Mouse (Mus musculus) limb, embryonic 15.5 days (tissue): ENCODE measurements around the gene Cdh3. TPM values are rescaled to one million over a fixed set of nuclear protein-coding genes. Genes with fewer than 3 reads are reported as not detected.

ENCODE experiments used
- ATAC-seq: fragments of 200-750 bp; cut with Nextera tagmentation; 2 replicates; pipeline ENCODE4 v1.8.0; 2017; ENCODE audit warnings: low read depth, moderate TSS enrichment; ENCODE audit not compliant: insufficient number of reproducible peaks, low FRiP score, low TSS enrichment
- H3K27ac ChIP-seq: fragments of 300-500 bp; sonication (generic); 2 replicates; pipeline ENCODE4 v1.5.1; 2015; ENCODE audit warnings: moderate library complexity, mild to moderate bottlenecking, inconsistent platforms
- H3K27me3 ChIP-seq: fragments of 300-500 bp; sonication (generic); 2 replicates; pipeline ENCODE4 v1.6.1; 2015; ENCODE audit warnings: inconsistent platforms
- H3K36me3 ChIP-seq: fragments of 300-500 bp; sonication (generic); 2 replicates; pipeline ENCODE4 v1.6.1; 2015; ENCODE audit warnings: inconsistent platforms
- H3K4me1 ChIP-seq: fragments of 300-500 bp; sonication (generic); 2 replicates; pipeline ENCODE4 v1.6.1; 2015; ENCODE audit warnings: inconsistent platforms
- H3K4me2 ChIP-seq: fragments of 300-500 bp; sonication (generic); 2 replicates; pipeline ENCODE4 v1.6.1; 2015; ENCODE audit warnings: mild to moderate bottlenecking, inconsistent platforms
- H3K4me3 ChIP-seq: fragments of 300-500 bp; sonication (generic); 2 replicates; pipeline ENCODE4 v1.5.1; 2015; ENCODE audit warnings: mild to moderate bottlenecking, inconsistent platforms
- H3K9ac ChIP-seq: fragments of 300-500 bp; sonication (generic); 2 replicates; pipeline ENCODE4 v1.6.1; 2015; ENCODE audit warnings: inconsistent platforms
- H3K9me3 ChIP-seq: fragments of 300-500 bp; sonication (generic); 2 replicates; pipeline ENCODE4 v1.6.1; 2016; ENCODE audit warnings: inconsistent platforms
- WGBS: fragments of 180-500 bp; shearing (Covaris S2); methylation state at CpG from one replicate; pipeline ENCODE4 v1.1.7; 2015; 5-methylcytosine and 5-hydroxymethylcytosine counted together
- polyA plus RNA-seq: library from polyadenylated mRNA; unstranded; fragments of >200 nt; fragmentation: Nextera tagmentation; extraction: Ambion mirVana; gene quantifications from 2 replicates; pipeline ENCODE4 v1.2.1, GENCODE M21; 2015

The Cdh3 gene
- polyA plus RNA-seq, 1 experiment from 2014 or later, result 33.3 TPM

DNA sequence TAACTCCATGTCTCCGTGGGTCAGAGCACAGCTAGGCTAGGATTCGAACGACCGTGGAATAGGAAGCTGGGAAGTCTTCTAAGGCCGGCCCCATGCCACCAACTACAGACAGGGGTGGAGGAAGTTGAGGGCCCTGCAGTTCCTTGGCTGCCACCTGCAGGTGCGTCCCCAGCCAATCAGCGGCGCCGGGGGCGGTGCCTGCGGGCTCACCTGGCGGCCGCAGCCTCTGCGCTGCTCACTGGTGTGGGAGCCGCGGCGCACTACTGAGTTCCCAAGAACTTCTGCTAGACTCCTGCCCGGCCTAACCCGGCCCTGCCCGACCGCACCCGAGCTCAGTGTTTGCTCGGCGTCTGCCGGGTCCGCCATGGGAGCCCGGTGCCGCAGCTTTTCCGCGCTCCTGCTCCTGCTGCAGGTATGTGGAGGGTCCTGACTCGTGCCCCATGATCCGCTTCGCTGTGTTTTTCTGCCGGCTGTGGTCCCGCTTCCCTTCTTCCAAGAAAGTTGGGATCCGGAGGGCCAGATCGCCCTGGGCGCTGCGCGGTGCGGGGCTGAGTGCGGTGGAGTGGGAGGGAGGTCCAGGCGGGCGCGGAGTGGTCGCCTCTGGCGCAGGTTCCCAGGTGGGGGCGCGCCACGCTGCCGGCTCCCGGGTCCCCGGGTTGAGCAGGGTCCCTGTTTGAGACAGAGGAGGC is 92.6 kb downstream of the Cdh3 start, which contains the start of gene Cdh1:
Gene Cdh1 (plus strand): TSS at position 221 of the 689 bp plus-strand sequence.
- Histone ChIP-seq H3K4me2 (peak within 1 kb of the TSS; percentile 82), H3K27me3 (peaks cover 61% of the 10 kb centered on the region), H3K4me3 (peak within 1 kb of the TSS; percentile 47), H3K36me3 (no peaks in the 10 kb centered on the region), H3K4me1 (peaks cover 15% of the 10 kb centered on the region), H3K9me3 (no peaks in the 10 kb centered on the region), H3K9ac (peak within 1 kb of the TSS; percentile 35; the same call in 1 of the 2 replicates), H3K27ac (peak within 1 kb of the TSS; percentile 38; the same call in 1 of the 2 replicates)
- peak; percentile 38; the same call in 1 of the 2 replicates for ATAC-seq
- under 1% methylated on average over 53 of the region's 53 CpGs for WGBS

DNA sequence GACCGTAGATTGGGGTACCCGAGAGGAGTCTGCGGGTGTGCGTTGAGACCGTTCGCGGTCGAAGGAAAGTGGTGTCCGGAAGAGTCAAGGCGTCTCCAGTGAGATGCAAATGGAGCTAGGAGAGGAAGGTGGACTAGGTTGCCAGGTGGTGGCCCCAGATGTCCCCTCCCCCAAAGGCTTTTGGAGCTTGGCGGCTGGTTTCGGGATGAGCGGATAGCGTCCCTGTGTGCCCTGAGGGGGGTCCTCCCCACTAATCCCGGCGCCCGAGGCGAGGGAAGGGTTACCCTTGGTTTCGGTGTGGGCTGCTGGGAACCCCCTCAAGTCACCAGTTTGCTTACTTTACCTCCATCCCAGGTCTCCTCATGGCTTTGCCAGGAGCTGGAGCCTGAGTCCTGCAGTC is 93.2 kb downstream of the Cdh3 start:
- H3K4me2 ChIP-seq, result peak overlapping the region; percentile 82
- no peaks in the 10 kb centered on the region for H3K9me3 ChIP-seq
- H3K4me1 ChIP-seq, result peaks cover 15% of the 10 kb centered on the region
- peak overlapping the region; percentile 47 for H3K4me3 ChIP-seq
- H3K27ac ChIP-seq, result no peak overlapping the region
- H3K9ac ChIP-seq, result no peak overlapping the region
- under 1% methylated on average over 19 of the region's 19 CpGs for WGBS
- ATAC-seq, result 0 out of 2 replicates have a peak, but pooled peaks have one; percentile 24
- H3K27me3 ChIP-seq, result peaks cover 61% of the 10 kb centered on the region
- no peaks in the 10 kb centered on the region for H3K36me3 ChIP-seq

DNA sequence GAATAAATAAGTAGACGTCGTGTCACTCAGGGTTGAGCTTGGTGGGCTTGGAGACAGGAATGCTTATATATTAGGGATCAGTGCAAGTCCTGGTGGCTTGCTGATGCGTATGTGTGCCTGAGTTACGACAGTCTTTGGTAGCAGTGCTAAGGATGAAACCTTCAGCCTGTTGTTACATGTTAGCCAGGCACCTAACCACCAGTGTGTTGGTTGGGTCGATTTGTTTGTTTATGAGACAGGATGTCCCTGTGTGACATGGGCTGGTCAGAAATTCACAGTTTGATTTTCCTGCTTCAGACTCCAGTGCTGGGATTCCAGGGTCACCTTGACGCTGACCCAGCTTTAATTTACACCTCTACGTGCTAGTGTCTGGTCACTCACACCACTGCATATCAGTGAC is 95.0 kb downstream of the Cdh3 start:
- no peak overlapping the region for H3K4me2 ChIP-seq
- H3K9me3 ChIP-seq, result no peaks in the 10 kb centered on the region
- ATAC-seq, result no peak
- no peak overlapping the region for H3K27ac ChIP-seq
- no peak overlapping the region; the same call in 1 of the 2 replicates for H3K4me3 ChIP-seq
- no peak overlapping the region for H3K9ac ChIP-seq
- H3K4me1 ChIP-seq, result peaks cover 15% of the 10 kb centered on the region
- 60% methylated on average over 7 of the region's 7 CpGs for WGBS
- H3K27me3 ChIP-seq, result peaks cover 59% of the 10 kb centered on the region
- no peaks in the 10 kb centered on the region for H3K36me3 ChIP-seq

DNA sequence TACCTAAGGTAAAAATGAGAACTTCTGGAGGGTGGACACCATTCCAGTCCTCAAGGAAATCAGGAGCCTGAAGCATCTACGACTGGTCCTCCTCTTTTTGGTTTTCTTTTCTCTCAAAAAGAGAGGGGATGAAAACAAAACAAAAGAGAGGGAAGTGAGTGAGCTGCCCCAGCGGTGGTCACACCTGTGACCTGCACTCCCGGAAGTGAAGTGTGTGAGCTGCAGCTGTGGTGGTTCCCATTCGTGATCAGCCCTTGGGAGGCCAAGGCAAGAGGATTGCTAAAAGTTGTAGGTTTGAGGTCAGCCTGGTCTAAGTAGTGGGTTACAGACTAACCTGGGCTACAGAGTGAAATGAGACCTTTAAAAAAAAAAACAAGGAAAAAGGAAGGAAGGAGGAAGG is 95.4 kb downstream of the Cdh3 start:
- Histone ChIP-seq H3K36me3 (no peaks in the 10 kb centered on the region), H3K9ac (no peak overlapping the region), H3K4me2 (no peak overlapping the region), H3K4me1 (peaks cover 15% of the 10 kb centered on the region), H3K27me3 (peaks cover 58% of the 10 kb centered on the region), H3K9me3 (no peaks in the 10 kb centered on the region), H3K27ac (no peak overlapping the region), H3K4me3 (no peak overlapping the region)
- WGBS, result 34% methylated on average over 4 of the region's 4 CpGs
- no peak for ATAC-seq

DNA sequence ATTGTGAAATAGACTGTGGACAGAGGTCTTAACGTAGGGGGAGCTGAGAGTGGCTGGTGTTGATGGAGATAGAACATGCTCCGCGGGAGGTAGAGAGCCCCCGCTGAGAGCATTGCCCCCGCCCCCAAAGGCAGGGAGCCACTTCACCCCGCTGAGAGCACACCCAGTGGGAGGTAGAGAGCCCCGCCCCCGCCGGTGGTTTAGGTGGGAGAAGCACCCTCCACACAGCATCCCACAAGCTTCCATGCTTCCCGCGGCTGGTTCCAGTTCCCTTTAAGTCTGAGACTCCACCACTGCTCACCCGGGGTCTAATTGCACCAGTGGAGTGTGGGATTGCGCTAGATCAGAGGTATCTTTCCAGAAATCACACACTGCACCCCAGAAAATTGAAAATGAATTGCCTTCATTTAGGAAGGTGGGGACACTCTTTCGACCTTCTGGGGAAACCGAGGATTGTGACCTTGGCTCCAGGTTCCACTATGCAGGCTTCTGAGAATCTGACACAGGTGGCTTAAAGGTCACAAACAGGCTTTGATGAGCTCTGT is 96.0 kb downstream of the Cdh3 start:
- Histone ChIP-seq H3K9ac (no peak overlapping the region), H3K27me3 (peaks cover 53% of the 10 kb centered on the region), H3K27ac (no peak overlapping the region), H3K4me2 (no peak overlapping the region), H3K9me3 (no peaks in the 10 kb centered on the region), H3K4me3 (no peak overlapping the region), H3K4me1 (peaks cover 15% of the 10 kb centered on the region), H3K36me3 (no peaks in the 10 kb centered on the region)
- WGBS, result 41% methylated on average over 15 of the region's 15 CpGs
- no peak for ATAC-seq

Other genes starting within 250 kb of the Cdh3 start
- gene Smpd3, start 172.9 kb upstream of the Cdh3 start, polyA plus RNA-seq, result 23.6 and 28.3 TPM in 2 replicates
- gene Zfp90, start 95.6 kb upstream of the Cdh3 start, polyA plus RNA-seq, result 21.1 and 22.2 TPM in 2 replicates
- not detected in 2 replicates for gene 6030452D12Rik, start 10.4 kb upstream of the Cdh3 start, polyA plus RNA-seq
- 12.4 and 13.3 TPM in 2 replicates for gene Gm10073, start 62.6 kb downstream of the Cdh3 start, polyA plus RNA-seq
- gene Cdh1, start 92.5 kb downstream of the Cdh3 start, polyA plus RNA-seq, result 67.3 and 77.8 TPM in 2 replicates
- 8.2 and 8.9 TPM in 2 replicates for gene Tango6, start 172.2 kb downstream of the Cdh3 start, polyA plus RNA-seq